Mouse (Mus musculus) myocyte (in vitro differentiated cells): ENCODE measurements at regions not wholly inside any gene's neighbourhood (a gene's known extent, or its start where the extent isn't known, plus 50 kb on each side); places are given as distances from the start of the nearest gene placed in this dataset.

Source experiments
- H3K27me3 ChIP-seq: one replicate; pipeline ENCODE4 v1.6.1; 2011; ENCODE audit not compliant: control insufficient read depth, insufficient read depth, insufficient read length
- H3K36me3 ChIP-seq: one replicate; pipeline ENCODE4 v1.6.1; 2011; ENCODE audit not compliant: control insufficient read depth, insufficient read depth
- H3K4me2 ChIP-seq: one replicate; pipeline ENCODE4 v1.6.1; 2011; ENCODE audit warnings: low read depth, control low read depth
- H3K4me3 ChIP-seq: one replicate; pipeline ENCODE4 v1.5.1; 2011; ENCODE audit warnings: mild to moderate bottlenecking, control low read depth, moderate library complexity
- H3K79me2 ChIP-seq: one replicate; pipeline ENCODE4 v1.6.1; 2011; ENCODE audit not compliant: control insufficient read depth, insufficient read depth
- H3ac ChIP-seq: one replicate; pipeline ENCODE4 v1.6.1; 2011; ENCODE audit not compliant: control insufficient read depth, insufficient read length
- CEBPB ChIP-seq: IDR thresholded peaks from 2 replicates; pipeline ENCODE4 v1.6.1; 2011; ENCODE audit warnings: mild to moderate bottlenecking, moderate library complexity; ENCODE audit not compliant: poor library complexity, insufficient read depth, severe bottlenecking
- E2F4 ChIP-seq: IDR thresholded peaks from one replicate; pipeline ENCODE4 v1.6.1; 2011; ENCODE audit warnings: mild to moderate bottlenecking, control low read depth, moderate library complexity; ENCODE audit not compliant: insufficient read depth
- MAX ChIP-seq: IDR thresholded peaks from one replicate; pipeline ENCODE4 v1.6.1; 2011; ENCODE audit warnings: low read depth, mild to moderate bottlenecking, control low read depth
- MYOD1 ChIP-seq, 3 experiments: IDR thresholded peaks; one replicate each; pipeline ENCODE4 v1.6.1; 2011; ENCODE audit warnings: control low read depth in 2 of 3, low read depth in 2 of 3, mild to moderate bottlenecking in 2 of 3, moderate library complexity in 1 of 3; ENCODE audit not compliant: insufficient read length in 2 of 3, control insufficient read depth in 1 of 3
- MYOG ChIP-seq, 3 experiments: IDR thresholded peaks; one replicate each; pipeline ENCODE4 v1.6.1; 2011; ENCODE audit warnings: control low read depth in 2 of 3, low read depth in 2 of 3, mild to moderate bottlenecking in 2 of 3; ENCODE audit not compliant: insufficient read length in 2 of 3, control insufficient read depth in 1 of 3, insufficient read depth in 1 of 3
- POLR2A ChIP-seq: IDR thresholded peaks from one replicate; pipeline ENCODE4 v1.6.1; 2011; ENCODE audit warnings: low read depth, mild to moderate bottlenecking, control low read depth, moderate library complexity; ENCODE audit not compliant: insufficient read length
- POLR2AphosphoS2 ChIP-seq: IDR thresholded peaks from one replicate; pipeline ENCODE4 v1.6.1; 2011; ENCODE audit warnings: low read depth, control low read depth; ENCODE audit not compliant: insufficient read length
- REST ChIP-seq: IDR thresholded peaks from one replicate; pipeline ENCODE4 v1.6.1; 2011; ENCODE audit warnings: mild to moderate bottlenecking, control low read depth, moderate library complexity; ENCODE audit not compliant: insufficient read depth, insufficient read length
- SRF ChIP-seq: IDR thresholded peaks from one replicate; pipeline ENCODE4 v1.6.1; 2011; ENCODE audit warnings: low read depth; ENCODE audit not compliant: control insufficient read depth, insufficient read length
- TCF12 ChIP-seq: IDR thresholded peaks from one replicate; pipeline ENCODE4 v1.6.1; 2011; ENCODE audit warnings: mild to moderate bottlenecking, control low read depth; ENCODE audit not compliant: poor library complexity, insufficient read depth, severe bottlenecking
- TCF3 ChIP-seq: IDR thresholded peaks from one replicate; pipeline ENCODE4 v1.6.1; 2011; ENCODE audit warnings: low read depth, control low read depth; ENCODE audit not compliant: insufficient read length
- USF1 ChIP-seq: IDR thresholded peaks from one replicate; pipeline ENCODE4 v1.6.1; 2011; ENCODE audit warnings: low read depth, mild to moderate bottlenecking, control low read depth, moderate library complexity

GRCm38 (mm10) chr4:5590531-5590930 lies 797.4 kb upstream of the Impad1 start:
- H3K36me3 ChIP-seq: no peaks in the 10 kb centered on the region
- H3K27me3 ChIP-seq: no peaks in the 10 kb centered on the region
- TF ChIP-seq POLR2A: no peak
- no peak for TF ChIP-seq REST
- no peak for TF ChIP-seq TCF12
- TF ChIP-seq USF1: no peak
- TF ChIP-seq MAX: no peak
- no peak for TF ChIP-seq CEBPB
- no peak for TF ChIP-seq TCF3
- TF ChIP-seq MYOG (IDR thresholded peaks at IDR 0.05; ENCODE audit: control insufficient read depth in 1 of 3, insufficient read depth in 1 of 3, insufficient read length in 2 of 3, low read depth in 2 of 3): no peak
- no peak for TF ChIP-seq SRF
- no peak for TF ChIP-seq E2F4
- no peak for TF ChIP-seq MYOD1 (IDR thresholded peaks at IDR 0.05; ENCODE audit: control insufficient read depth in 1 of 3, insufficient read length in 2 of 3, low read depth in 2 of 3)
- no peak for TF ChIP-seq POLR2AphosphoS2
- no peak overlapping the region for H3ac ChIP-seq
- H3K4me2 ChIP-seq: no peak overlapping the region
- H3K79me2 ChIP-seq: no peaks in the 10 kb centered on the region
- no peak overlapping the region for H3K4me3 ChIP-seq

DNA sequence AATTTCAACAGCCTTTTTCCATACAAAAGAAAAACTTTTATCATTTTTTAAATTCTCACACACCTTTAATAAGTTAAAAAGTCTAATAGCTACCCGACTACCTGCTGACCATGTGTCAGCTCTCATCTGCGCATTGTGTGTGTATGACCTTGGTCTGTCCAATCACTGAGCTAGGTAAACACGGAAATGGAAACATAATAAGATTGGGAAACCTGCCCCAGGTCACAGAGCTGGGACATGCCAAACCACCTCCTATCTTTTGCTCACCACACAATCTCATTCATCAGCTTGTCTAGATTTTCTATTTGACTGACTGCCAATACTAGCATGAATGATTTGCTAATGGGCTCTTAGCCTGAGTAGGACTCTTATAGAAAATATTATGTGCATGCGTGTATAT lies 794.3 kb upstream of the Impad1 start:
- H3K36me3 ChIP-seq: no peaks in the 10 kb centered on the region
- TF ChIP-seq TCF3 (no peak), E2F4 (no peak), TCF12 (no peak), MYOG (IDR thresholded peaks at IDR 0.05; ENCODE audit: control insufficient read depth in 1 of 3, insufficient read depth in 1 of 3, insufficient read length in 2 of 3, low read depth in 2 of 3) (no peak), MAX (no peak), USF1 (no peak), REST (no peak), POLR2A (no peak), POLR2AphosphoS2 (no peak), SRF (no peak), CEBPB (no peak), MYOD1 (IDR thresholded peaks at IDR 0.05; ENCODE audit: control insufficient read depth in 1 of 3, insufficient read length in 2 of 3, low read depth in 2 of 3) (no peak)
- H3K27me3 ChIP-seq: no peaks in the 10 kb centered on the region
- no peak overlapping the region for H3K4me2 ChIP-seq
- no peak overlapping the region for H3ac ChIP-seq
- no peaks in the 10 kb centered on the region for H3K79me2 ChIP-seq
- H3K4me3 ChIP-seq: no peak overlapping the region

DNA sequence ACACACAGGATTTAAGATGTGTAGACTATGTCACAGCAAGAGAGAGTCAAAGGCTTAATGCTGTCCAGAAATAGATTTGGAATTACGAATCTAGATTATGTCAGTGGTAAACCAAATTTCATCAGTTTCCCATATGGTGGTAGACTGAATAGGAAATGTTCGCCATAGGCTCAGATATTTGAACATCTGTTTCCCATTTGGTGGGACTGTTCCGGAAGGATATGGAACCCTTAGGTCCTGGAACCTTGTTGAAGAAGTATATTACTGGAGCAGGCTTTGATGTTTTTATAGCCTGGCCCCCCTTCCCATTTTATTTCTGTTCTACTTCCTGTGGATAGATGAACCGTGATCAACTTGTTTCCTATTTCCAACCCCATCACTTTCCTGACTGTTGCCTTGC lies 792.0 kb upstream of the Impad1 start:
- Histone ChIP-seq H3K36me3 (no peaks in the 10 kb centered on the region), H3K4me2 (no peak overlapping the region), H3K4me3 (no peak overlapping the region), H3K27me3 (no peaks in the 10 kb centered on the region), H3K79me2 (no peaks in the 10 kb centered on the region), H3ac (no peak overlapping the region)
- TF ChIP-seq POLR2AphosphoS2 (no peak), USF1 (no peak)

- no peaks in the 10 kb centered on the region for H3K27me3 ChIP-seq
- H3K4me2 ChIP-seq: peak overlapping the region; percentile 15
- H3ac ChIP-seq: no peak overlapping the region
- H3K4me3 ChIP-seq: no peak overlapping the region
- H3K79me2 ChIP-seq: no peaks in the 10 kb centered on the region
- no peaks in the 10 kb centered on the region for H3K36me3 ChIP-seq
- TF ChIP-seq REST (no peak), MYOD1 (IDR thresholded peaks at IDR 0.05; ENCODE audit: control insufficient read depth in 1 of 3, insufficient read length in 2 of 3, low read depth in 2 of 3) (peak in 1 of 3 experiments; percentile 11)
These were observed 791.0 kb upstream of the Impad1 start for GRCm38 (mm10) chr4:5583989-5584677.

DNA sequence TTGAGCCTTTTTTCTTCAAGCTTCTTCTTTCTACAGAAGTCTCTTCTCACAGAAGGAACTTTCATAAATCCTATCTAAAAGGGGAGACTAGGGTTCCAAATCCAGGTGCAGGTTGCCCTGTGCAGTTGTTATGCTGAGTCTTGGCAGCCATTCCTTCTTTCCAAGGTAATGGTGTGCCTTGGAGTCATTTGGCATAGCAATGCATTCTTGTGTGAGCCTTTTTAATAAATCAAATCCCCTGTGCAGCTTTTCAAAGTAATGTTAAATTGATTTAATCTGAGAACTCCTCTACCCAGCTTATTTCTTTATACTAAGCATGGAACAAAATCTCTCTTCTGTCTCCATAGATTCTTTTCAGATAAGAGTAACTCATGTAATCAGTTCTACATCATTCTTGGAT lies 774.9 kb upstream of the Impad1 start:
- H3K36me3 ChIP-seq: no peaks in the 10 kb centered on the region
- H3K79me2 ChIP-seq: no peaks in the 10 kb centered on the region
- H3K4me3 ChIP-seq: no peak overlapping the region
- no peaks in the 10 kb centered on the region for H3K27me3 ChIP-seq
- H3ac ChIP-seq: no peak overlapping the region
- no peak overlapping the region for H3K4me2 ChIP-seq
- TF ChIP-seq POLR2AphosphoS2 (no peak), SRF (no peak), CEBPB (no peak), TCF12 (no peak), MAX (no peak), REST (no peak), USF1 (no peak), TCF3 (no peak), POLR2A (no peak), E2F4 (no peak), MYOD1 (IDR thresholded peaks at IDR 0.05; ENCODE audit: control insufficient read depth in 1 of 3, insufficient read length in 2 of 3, low read depth in 2 of 3) (no peak), MYOG (IDR thresholded peaks at IDR 0.05; ENCODE audit: control insufficient read depth in 1 of 3, insufficient read depth in 1 of 3, insufficient read length in 2 of 3, low read depth in 2 of 3) (no peak)
